Mouse (Mus musculus) 3T3-L1 (cell line): ENCODE measurements around the gene Mthfr.

Experiments used
- DNase-seq: peaks from one replicate; pipeline ENCODE4 v3.0.0-alpha.2; 2015; ENCODE audit warnings: low read depth, low spot score

Gene Mthfr

GRCm38 (mm10) chr4:148061086-148061480 lies 22.2 kb downstream of the Mthfr start:
- DNase-seq: no peak

GRCm38 (mm10) chr4:148065702-148066400 lies 27.0 kb downstream of the Mthfr start:
- peak; percentile 47 for DNase-seq

- DNase-seq: peak; percentile 76
These were observed 27.5 kb downstream of the Mthfr start for GRCm38 (mm10) chr4:148066401-148066744.

- DNase-seq: peak; percentile 86
These were observed 28.5 kb downstream of the Mthfr start for GRCm38 (mm10) chr4:148067346-148067745.

- peak; percentile 43 for DNase-seq
These were observed 30.8 kb downstream of the Mthfr start for GRCm38 (mm10) chr4:148069602-148070218.

- DNase-seq: no peak
These were observed 32.6 kb downstream of the Mthfr start for GRCm38 (mm10) chr4:148071508-148071907.

- DNase-seq: peak; percentile 56
These were observed 35.8 kb downstream of the Mthfr start for GRCm38 (mm10) chr4:148074521-148075189.

GRCm38 (mm10) chr4:148075259-148075658 lies 36.4 kb downstream of the Mthfr start:
- no peak for DNase-seq

- no peak for DNase-seq
These were observed 37.0 kb downstream of the Mthfr start for GRCm38 (mm10) chr4:148075881-148076280.

- no peak for DNase-seq
These were observed 40.3 kb downstream of the Mthfr start for GRCm38 (mm10) chr4:148079212-148079611.

GRCm38 (mm10) chr4:148079944-148080596 lies 41.2 kb downstream of the Mthfr start:
- DNase-seq: no peak

GRCm38 (mm10) chr4:148080597-148080973 lies 41.7 kb downstream of the Mthfr start:
- no peak for DNase-seq

GRCm38 (mm10) chr4:148081201-148081600 lies 42.3 kb downstream of the Mthfr start:
- no peak for DNase-seq

GRCm38 (mm10) chr4:148082257-148083044 lies 43.6 kb downstream of the Mthfr start:
- DNase-seq: peak; percentile 59

GRCm38 (mm10) chr4:148083176-148083899 lies 44.5 kb downstream of the Mthfr start:
- DNase-seq: no peak

GRCm38 (mm10) chr4:148084261-148084714 lies 45.4 kb downstream of the Mthfr start:
- no peak for DNase-seq

GRCm38 (mm10) chr4:148085131-148085906 lies 46.4 kb downstream of the Mthfr start:
- DNase-seq: no peak

GRCm38 (mm10) chr4:148085907-148086305 lies 47.0 kb downstream of the Mthfr start:
- DNase-seq: no peak

- peak; percentile 55 for DNase-seq
These were observed 48.4 kb downstream of the Mthfr start for GRCm38 (mm10) chr4:148087091-148087906.
